Mouse (Mus musculus): ENCODE measurements around the gene Fam20b.

Gene Fam20b

DNA sequence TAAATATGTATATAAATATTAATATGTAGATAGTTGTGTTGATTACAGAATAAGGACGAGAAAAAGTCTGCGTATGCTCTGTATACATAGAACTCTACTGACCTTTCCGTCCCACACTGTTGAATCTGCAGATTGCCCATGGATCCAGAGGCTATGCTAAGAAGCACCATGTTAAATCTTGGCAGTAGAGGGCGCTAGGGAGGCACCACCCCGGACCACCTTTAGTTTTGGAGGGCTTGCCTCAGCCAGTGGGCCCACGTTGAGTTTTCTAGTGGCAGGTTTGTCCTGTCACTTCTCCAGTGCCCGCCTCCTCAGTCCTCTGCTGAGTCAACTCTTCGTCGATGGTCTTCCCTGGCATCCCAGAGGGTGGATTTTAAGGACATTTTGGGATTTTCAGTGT, 11.9 kb upstream of the Fam20b start:
- no peak for DNase-seq (ENCODE audit: low spot score)

GRCm38 (mm10) chr1:156727234-156728108, 8.6 kb upstream of the Fam20b start:
- DNase-seq (ENCODE audit: low spot score) = no peak

DNA sequence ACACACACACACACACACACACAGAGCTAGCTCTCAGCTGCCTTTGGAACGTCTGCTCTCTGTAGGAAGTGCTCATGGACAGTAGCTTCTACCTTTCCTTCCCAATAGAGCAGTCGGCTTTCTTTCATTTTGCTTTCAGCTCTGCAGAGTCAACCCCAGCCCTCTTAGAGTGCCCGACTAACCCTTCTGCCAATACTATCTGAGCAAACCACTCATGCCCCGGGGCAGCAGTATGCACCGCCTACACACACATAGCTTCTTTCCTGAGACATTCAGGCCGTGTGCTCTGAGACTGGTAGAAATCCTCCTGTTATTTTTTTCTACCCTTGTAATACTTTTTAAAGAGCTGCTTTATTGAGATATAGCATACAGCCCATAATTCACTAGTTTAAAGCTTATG, 3.2 kb upstream of the Fam20b start:
- DNase-seq (ENCODE audit: low spot score) = no peak

DNA sequence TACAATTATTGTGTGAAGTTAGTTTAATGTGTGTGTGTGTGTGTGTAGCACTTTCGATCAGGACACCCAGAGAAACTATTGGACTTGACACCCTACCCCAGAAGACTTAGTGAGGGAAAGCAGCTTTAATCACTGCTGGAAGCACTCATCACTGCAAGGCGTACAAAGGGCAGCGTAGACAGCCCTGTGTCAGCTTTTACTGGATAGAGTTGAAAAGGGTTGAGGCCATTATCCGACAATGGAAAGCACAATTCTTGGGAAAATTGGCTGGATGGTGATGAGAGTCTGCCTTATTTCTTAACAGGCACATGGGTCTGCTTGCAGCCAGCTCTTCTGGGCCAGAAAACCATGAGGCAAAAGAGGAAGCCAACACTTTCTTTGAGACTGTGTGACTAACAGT, 1.2 kb upstream of the Fam20b start:
- DNase-seq (ENCODE audit: low spot score) = no peak

DNA sequence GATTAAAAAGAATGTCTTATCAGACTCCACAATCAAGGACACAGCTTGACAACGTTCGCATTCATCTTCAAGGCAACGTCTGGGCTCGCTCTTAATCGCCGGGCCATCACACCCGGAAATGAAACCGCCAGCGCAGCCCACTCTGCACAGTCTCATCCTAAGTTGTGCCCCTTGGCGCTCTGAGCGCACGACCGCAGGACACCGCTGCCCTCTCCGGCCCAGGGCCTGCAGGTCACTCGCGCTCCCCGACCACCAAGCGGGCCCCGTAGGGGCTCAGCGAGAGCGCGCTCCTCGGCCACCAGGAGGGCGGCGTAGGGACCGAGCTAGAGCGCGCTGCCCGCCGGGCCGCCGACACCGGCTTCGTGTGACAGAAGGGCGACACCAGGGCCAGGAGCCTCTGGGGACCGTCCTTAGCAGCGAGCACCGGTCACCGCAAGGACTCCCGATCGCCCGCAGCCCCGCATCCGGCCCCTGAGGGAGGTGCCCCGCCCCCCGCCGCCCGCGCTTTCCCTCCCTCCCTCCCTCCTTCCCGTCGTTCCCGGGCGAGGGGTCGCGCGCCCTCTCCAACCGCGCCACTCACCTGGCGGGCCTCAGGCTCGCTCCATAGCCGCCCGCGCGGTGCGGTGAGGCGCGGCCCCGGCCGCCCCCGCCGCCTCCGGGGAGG, 468 bp downstream of the Fam20b start:
- DNase-seq (ENCODE audit: low spot score) = peak; percentile 60

GRCm38 (mm10) chr1:156717751-156718285, 1.1 kb downstream of the Fam20b start:
- DNase-seq (ENCODE audit: low spot score) = no peak

DNA sequence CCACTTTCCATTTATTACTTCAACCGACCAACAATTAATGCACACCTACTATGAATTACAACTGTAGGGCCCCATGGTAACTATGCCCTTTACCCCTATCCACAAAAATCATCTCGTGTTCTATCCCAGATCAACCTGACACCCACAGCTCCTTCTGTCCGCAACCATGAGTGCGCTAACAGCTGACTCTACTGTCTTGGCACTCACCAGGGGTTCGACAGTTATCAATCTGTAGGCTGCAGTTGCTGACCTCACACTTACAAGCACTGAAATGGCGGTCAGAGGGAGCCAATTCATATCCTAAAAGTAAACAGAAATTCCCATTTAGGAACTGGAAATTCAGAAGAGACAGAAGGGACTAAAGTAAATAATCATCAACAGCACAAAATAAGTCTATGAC, 2.2 kb downstream of the Fam20b start:
- no peak for DNase-seq (ENCODE audit: low spot score)

DNA sequence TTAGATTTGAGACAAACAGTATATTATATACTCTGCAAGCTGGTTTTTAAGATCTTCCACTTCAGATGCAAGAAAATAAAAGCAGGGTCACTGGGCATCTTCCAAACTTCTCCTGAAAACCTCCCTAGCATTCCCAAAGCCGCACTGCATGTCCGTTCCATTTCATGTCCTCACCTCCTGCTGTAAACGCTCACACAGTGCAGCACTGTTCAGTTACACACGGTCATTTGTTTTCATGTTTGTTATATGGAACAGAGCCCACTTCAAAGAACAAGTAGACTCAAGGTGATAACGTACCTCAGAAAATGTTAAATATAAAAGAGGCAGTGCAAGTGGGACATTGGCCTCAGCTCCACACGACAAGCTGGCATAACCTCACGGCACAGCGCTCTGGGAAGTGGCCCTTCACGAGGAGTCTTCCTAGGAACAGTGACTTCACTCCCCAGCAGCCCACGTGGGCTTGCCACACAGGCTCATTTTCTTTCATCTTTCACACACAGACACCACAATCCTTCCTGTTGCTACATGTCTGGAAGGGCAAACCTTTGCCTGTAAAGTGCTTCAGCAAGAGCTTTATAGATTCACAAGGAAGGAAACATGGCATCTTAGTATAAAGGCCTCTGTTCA, 8.3 kb downstream of the Fam20b start:
- no peak for DNase-seq (ENCODE audit: low spot score)

GRCm38 (mm10) chr1:156708672-156709071, 10.2 kb downstream of the Fam20b start:
- no peak for DNase-seq (ENCODE audit: low spot score)

DNA sequence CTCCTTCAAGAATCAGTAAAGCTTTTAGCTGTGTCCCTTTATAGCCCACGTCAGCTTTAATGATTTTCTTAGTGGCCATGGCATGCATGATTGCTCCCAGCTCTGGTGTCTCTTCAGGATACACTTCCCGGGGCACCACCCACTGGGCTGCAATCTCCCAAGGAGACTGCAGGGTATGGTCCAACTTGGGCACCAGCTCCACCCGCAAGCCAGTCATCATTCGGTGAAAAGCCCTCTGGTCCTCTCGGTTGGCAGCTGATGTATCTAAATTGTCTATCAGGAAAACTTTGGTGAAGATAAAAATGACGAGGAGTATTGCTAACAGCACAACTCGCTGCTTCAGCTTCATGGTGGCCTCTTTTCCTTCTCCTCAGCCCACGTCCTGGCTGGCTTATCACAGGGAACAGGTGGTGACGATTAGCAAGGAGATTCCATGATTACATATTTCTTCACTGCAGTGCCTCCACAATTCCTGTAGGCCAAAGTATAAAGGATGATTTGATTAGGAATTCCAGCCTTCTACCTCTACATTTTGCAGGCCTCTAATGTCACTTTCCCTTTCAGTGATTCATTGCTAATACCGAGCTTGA, 13.1 kb downstream of the Fam20b start:
- no peak for DNase-seq (ENCODE audit: low spot score)

- DNase-seq (ENCODE audit: low spot score) = no peak
Measured at GRCm38 (mm10) chr1:156703444-156703843, 15.4 kb downstream of the Fam20b start.

DNA sequence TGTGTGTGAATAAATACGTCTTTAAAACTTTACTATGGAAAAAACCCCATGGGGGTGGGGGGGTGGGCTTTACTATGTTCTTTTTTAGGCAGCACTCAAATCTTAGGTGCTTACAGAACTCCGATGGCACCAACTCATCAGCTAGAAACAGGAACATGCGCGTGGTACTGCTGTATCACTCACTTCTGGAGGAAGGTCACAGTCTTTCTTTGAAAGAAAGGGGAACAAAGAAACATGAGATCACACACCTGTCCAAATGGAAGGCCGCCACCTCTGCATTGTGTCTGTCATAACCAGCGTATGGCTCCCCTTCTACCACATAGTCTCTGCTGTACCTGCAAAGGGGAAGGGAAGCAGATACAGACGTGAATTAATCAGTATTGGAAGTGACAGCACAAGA, 16.7 kb downstream of the Fam20b start:
- DNase-seq (ENCODE audit: low spot score) = no peak

- no peak for DNase-seq (ENCODE audit: low spot score)
Measured at GRCm38 (mm10) chr1:156686025-156686661, 32.7 kb downstream of the Fam20b start.

DNA sequence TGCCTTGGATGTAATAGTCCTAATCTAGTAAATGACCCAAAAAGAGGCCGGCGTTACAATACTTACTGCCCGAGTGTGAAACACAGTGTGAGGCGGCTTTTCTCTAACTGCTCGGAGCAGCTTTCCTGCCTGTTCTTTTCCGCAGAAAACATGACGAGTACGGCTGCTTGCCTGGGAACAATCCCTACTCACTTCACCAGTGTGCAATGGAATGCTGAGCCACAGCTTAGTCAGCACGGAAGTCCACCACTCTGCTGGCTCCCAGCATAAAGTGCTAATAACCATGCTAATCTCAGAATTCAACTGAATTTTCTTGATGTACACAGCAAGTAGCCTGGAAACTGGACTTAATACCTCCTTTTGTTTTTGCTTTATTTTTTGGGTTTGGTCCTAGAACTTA, 39.3 kb downstream of the Fam20b start:
- no peak for DNase-seq (ENCODE audit: low spot score)

DNA sequence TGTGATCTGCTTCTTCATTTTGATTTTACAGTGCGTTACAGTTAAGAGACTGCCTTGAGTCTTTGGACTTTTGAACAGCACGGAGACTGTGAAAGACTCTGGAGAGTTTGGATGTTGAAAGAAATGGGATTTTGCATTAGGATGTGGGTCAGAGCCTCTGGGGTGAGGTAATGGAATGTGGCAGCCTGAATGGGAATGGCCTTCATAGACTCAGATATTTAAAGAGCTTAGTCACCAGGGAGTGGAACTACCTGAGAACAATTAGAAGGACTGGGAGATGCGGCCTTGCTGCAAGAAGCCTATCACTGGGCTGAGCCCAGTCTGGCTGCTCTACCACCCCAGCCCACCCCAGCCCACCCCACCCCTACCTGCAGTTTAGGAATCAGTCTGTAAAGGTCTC, 41.7 kb downstream of the Fam20b start:
- DNase-seq (ENCODE audit: low spot score) = no peak

DNA sequence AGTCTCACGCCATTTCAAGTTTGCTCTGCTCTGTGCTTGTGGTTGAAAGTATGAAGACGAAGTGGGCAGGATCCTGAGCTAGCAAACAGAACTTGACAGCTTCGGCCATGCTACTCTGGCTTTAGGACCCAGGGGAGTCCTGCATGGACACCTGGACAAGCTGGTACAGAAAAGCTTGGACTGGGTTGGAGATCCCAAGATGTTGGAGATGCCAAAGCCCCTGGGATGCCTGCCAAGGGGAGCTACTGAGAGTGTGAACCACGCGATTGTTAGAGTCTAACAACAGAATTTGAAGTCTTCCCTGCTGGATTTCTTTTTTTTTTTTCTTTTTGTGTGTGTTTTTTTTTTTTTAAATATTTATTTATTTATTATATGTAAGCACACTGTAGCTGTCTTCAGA, 42.3 kb downstream of the Fam20b start:
- DNase-seq (ENCODE audit: low spot score) = no peak

DNA sequence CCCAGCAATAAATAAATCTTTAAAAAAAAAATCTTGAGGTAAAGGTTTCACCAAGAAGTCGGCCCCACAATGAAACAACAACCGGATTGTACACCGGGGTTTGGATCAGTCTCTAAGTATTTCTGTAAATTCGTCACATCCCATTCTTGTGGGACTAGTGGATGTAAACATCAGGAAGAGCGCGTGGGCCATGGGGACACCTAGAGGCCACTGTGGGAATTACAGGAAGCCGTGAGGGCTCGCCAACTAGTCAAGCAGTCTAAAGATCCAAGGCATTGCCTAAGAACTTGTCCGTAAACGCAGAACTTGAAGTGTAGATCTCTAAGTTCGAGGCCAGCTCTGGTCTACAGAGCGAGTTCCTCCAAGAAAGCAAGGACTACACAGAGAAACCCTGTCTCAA, 42.7 kb downstream of the Fam20b start:
- peak; percentile 59 for DNase-seq (ENCODE audit: low spot score)

- peak; percentile 86 for DNase-seq (ENCODE audit: low spot score)
Measured at GRCm38 (mm10) chr1:156674195-156675000, 44.5 kb downstream of the Fam20b start, which contains the start of gene Tor3a. TSS of gene Tor3a (minus strand) at chr1:156674356.

DNA sequence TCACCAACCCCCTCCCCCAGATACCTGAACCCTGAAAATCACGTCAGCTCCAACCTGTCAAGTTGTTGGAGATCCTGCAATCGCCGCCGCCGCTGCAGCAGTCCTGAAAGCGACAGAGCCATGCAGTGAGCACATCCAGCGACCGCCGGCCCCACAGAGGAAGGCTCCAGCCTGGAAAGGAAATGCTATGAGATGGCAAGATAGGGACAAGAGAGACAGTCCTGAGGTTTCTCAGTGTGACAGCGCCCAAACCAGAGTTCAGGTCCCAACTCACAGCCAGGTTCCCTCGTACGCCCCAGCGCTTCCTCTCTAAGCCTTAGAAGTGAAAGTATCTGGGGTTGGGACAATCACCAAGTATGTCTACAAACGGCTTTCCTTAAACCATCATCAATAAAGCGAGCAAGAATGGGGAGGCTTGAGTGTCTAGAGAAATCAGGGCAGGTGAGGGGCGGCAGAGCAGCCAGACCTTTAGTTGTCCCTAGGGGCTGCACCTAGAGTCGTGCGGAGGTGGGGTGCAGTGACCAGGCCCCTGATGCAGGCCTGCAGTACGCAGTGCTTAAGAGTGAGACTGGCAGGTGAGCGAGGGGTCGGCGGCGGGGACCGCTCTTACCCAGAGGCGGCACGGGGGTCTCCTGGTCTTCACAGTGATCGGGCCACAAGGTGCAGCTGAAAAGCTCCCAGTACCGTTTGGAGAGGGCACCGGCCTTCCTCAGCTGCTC, 45.3 kb downstream of the Fam20b start:
- no peak for DNase-seq (ENCODE audit: low spot score)

DNA sequence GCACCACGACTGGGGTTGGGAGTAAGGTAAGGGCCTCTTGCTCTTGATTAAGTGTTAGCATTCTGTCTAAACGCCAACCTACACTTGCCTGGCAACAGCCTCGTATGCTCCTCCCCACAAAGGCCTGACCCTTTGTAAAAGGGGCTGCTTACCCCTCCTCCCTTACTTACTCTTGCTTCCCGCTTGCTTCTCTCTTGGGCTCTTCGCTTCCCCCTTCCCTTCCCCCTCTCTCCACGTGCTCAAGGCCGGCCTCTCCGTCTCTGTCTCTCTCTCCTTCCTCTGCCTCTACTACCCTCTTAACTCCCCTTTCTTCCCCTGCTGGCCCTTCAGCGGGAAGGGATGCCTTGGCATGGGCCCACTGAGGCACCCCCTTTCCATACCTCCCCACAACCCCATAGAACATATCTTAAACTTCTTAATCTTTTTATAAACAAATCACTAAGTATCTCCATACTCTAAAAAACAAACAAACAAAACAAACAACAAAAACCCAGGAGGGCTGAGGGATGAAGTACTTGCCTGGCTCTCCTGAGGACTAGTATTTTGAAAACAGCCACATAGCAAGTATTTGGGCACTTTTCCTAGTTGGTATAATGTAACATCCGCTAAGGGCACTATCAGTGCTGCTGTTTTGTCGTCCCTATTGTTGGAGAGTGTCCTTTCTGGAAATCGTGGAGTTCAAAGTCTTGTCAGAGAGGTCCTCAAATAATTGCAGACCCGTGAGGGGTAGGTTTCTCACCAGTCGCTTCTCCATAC, 46.0 kb downstream of the Fam20b start:
- DNase-seq (ENCODE audit: low spot score) = no peak
